Mouse (Mus musculus): ENCODE measurements around the gene Ski.
A peak's percentile ranks its signal among the peaks of the same experiment; 100 is the strongest.

The Ski gene

DNA sequence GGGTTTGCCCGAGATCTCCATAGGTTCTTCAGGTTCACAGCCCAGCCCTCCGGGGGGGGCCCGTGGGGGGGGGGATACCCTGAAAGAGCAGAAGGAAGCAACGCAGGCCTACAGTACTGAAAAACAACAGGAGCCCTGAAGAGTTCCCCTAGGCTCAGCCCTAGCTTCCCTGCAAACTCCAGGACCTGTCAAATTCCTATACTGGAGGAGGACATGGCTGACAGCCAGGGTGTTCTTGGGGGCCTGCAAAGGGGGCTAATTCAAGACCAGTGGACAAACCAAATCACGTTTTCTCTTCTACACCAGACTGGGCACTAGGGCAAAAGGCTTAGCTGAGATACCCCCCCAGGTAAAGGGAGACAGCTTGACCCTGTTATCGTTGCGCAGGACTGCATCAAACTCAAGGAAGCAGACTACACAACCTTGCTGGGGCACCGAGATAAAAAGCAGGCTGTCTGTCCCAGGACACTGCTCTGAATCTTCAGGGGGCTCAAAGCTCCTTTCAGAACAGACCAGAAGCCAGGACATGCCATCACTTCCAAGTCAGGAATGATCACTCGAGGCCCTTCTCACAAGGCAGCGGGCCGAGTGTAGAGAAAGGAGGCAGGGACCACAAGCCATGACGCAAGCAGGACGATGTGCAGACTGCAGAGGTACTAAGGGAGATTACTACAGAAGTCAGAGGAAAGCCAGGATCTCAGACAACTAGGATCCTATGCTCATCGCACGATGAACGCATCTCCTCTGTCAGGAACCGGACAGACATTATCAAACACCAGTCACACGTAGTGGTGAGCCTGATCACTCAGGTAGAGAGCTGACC, 37.9 kb downstream of the Ski start:
- no peak for DNase-seq (ENCODE audit: extremely low read depth, insufficient read length, low spot score)

DNA sequence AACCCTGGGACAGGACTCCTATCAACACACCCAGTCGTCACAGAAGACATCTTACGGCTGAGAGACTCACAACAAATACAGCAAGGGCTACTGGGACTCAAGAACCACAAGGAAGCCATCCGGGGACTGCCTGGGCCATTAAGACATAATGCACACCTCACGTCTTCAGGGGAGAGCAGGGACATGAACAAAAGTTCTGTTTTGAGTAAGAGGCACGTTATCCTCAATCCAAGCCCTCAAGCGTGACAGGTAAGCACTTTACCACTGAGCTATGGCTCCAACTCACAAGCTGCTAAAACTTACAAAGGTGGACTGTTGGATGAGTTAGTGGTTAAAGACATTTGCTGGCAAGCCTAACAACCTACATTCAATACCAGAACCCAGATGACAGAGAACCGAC, 39.2 kb downstream of the Ski start:
- no peak for DNase-seq (ENCODE audit: extremely low read depth, insufficient read length, low spot score)

DNA sequence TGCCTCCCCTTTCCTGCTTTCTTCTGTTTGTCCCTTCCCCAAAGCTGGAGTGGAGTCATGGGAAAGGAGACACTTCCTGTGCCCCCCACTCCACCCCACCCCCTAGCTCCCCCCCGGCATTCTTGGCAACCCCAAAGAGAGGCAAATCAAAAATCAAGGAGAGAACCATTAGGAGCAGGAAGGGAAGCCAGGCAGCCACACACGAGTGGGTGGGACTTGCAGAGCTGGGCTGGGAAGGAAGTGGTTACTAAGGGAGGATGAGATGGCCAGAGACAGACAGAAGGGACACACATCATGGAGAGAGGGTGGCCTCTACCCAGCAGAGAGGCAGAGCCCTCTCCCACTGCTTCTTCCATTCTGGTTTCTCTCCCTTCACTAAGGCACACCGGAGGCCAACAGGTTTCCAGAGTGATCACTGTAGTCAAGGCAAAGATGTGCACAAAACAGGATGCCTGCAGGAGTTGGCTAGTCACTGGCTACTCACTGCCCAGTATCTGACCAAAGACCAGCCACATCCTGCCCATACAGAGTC, 43.3 kb downstream of the Ski start:
- peak; percentile 37 for DNase-seq (ENCODE audit: extremely low read depth, insufficient read length, low spot score)

DNA sequence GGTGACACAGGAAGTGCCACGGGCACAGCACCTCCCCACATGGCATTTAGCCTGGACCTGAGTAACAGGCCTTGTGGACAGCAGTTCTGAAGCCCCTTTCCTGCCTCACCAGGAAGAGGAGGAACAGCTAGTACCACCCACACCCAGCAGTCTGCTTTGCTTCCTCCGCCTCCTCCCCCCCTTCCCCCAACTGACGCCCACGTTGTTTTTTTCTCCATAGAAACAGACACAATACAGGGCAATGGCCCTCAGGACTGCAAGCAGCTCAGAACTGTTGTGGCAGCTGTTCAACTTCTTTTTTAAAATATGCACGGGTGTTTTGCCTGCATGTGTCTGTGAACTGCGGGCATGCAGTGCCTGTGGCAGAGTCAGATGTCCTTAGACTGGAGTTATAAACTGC, 44.1 kb downstream of the Ski start:
- no peak for DNase-seq (ENCODE audit: extremely low read depth, insufficient read length, low spot score)

DNA sequence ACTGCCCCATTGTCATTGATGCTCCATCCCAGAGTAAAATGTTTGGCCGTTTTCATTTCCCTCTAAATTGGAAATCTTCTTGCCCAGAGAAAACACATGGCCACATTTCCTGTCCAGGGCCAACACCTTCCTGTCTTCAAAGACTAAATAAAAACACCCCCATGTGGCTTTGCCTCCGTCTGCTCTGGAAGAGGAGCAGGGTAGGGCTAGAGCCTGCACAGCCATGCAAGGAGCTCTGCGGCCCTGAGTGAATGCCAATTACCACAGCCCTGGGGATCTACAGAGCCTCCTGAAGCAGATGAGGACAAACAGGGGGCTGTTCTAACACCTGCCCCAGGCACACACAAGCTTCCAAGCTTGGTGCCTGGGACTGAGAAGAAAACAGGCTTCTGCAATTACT, 46.2 kb downstream of the Ski start:
- DNase-seq (ENCODE audit: extremely low read depth, insufficient read length, low spot score), result no peak

DNA sequence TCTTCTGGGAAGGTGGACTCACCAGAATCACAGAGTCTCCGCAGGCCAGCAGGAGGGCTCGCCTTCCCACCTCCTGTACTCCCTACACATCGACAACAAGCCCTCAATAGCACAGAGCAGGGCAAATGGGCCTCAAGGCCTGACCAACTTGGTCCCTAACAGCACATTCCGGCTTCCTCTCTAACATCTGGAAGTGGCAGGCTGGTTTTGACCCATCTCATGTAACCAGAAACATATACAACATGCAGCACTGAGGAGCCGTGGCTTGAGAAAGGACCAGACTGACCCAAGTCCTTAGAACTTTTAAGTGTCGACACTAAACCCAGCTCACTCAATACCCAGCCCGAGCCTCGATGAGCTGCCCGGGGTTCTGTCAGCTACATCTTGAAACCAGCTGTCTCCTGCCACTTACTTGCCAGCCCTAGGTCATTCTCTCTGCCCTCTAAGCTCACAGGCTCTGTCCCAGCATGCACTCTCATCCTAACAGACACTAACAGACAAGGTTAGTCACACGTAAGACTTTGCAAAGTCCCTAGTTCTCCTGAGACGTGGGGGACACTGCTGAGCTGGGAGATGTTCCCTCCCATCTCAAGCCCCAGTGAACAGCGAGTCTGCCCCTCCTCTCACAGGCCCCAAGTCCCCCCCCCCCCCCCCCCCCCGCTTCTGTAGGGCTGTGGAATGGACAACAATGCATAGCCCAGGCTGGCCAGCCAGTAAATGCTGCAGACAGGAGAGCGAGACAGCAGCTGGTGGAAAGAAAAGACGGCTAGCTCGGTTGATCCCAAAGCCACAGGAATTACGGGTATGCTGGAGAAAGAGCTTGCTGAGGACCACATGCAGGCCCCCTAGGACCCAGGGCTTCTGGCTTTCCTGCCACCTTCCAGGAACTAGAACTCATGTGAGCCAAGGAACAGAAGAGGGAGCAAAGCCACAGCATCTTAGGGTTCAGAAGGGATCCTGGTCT, 48.3 kb downstream of the Ski start:
- peak; percentile 67 for DNase-seq (ENCODE audit: extremely low read depth, insufficient read length, low spot score)

DNA sequence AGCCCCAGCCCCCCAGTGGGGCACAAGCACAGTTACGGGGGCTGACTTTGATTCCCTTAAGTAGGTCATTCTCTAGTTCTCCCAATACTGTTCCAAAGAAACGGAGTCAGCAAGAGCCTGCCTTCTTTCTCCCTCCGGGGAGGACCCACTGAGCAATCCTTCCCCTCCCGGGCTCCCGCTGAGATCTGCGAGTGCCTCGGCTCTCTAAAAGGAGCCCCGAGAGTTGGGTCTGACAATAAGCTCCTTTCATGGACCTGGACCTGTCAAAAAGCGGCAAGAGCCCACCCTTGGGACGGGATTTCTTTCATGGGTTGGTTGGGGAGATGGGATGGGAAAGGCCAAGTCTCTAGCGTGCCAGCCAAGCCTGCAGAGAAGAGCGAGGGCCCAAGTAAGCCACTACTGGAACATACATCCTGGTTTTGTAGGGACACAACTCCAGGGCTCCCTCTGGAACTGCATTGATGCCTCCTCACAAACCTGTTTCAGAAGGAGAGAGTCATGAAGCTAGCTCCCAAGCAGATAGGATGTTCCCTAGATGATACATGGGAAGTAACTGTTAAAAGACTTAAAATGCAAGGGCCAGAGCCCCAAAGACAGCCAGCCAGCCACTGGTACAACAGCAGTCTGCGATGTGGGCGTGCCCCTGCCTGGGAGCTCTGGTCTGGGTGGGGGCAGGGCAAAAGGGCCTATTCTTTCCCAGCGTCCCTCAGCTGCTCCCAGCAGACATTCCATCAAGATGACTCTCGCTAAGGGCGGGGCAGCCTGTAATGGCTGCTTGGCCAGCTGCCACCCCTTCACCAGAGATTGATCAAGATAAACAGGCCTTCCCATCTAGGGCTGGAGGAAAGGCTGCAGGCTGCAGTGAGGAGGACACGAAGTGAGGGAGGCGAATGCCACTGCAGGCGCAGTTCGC, 49.2 kb downstream of the Ski start:
- peak; percentile 87 for DNase-seq (ENCODE audit: extremely low read depth, insufficient read length, low spot score)

DNA sequence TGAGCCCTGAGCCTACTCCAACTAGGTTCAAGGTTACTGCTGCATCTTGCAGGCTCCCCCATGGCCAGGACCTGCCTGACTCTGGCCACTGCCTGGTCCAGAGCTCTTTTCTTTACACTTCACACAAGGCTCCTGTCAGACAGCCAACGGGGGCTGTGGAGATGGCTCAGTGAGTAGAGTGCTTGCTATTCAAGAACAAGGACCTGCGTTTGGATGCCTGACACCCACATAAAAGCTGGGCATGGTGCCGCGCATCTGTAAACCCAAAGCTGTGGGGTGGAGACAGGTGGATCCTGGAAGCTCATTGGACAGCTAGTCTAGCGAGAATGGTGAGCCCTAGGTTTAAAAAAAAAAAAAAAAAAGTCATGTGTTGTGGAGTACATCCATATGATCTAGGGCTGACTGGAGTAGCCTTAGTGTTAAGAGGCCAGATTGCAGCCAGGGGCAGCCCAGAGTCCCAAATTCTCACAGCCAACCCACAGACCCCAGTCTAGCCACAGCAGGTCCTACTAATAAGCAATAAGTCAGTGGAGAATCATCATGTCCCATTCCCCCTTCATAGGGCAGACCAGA, 50.3 kb downstream of the Ski start:
- no peak for DNase-seq (ENCODE audit: extremely low read depth, insufficient read length, low spot score)

DNA sequence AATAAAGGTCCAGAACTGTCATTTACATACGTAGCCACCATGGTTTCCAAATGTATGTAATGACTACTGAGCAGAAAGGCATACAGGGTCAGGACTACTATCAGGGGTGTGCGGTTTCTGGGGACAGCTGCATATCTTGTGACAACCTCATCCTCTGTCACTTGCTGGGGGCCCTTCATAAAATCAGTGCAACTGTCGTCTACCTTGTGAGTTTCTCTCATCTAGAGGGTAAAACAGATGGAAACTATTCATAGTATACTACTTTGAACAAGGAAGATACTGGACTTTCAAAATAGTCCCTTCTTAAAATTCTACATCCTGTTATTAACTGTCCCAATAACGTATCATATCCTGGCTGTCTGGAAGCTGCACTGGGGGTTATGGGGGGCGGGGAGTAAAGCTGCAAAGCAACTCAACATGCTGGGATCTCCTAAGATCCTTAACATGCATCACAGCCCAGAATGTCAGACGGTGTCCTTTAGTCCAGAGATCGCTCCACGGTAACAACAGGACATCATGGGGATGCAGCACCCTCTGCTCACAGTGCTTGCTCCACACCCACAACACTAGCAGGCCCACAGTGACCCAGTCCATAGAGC, 51.7 kb downstream of the Ski start:
- no peak for DNase-seq (ENCODE audit: extremely low read depth, insufficient read length, low spot score)

DNA sequence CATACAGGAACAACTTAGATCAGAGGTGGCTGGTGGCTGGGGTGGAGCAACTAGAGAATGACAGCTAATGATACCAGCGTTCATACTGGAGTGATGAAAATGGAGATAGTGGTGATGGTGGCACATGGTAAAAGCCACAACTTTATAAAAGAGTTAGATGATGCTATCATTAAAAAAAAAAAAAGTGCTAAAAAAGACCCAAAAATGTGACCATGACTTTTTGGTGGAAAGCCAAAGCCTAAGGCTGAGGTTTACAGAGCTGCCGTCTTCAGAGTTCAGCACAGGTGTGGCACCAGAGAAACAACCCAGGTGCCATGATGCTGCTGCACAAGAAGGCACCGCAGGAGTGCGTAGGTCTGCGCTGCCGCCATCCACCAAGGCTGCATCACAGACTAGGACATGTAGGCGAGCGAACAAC, 53.5 kb downstream of the Ski start:
- no peak for DNase-seq (ENCODE audit: extremely low read depth, insufficient read length, low spot score)

DNA sequence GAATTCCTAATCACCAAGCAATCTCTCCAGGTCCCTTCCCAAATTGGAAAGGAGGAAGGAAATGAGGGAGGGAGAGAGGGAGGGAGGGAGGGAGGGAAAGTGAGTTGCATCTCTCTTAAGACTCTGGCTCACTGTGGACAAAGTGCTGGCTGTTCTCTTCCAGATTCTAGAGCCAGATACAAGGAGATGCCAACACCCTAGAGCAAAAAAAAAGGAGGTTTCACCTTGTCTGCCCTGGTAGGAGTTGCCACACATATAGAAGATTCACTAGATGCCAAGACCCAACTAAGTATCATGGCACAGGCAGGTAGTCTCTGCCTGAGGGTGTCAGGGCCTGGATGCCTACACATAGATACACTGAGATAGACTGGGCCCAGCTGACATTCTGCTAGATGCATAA, 56.5 kb downstream of the Ski start:
- no peak for DNase-seq (ENCODE audit: extremely low read depth, insufficient read length, low spot score)

DNA sequence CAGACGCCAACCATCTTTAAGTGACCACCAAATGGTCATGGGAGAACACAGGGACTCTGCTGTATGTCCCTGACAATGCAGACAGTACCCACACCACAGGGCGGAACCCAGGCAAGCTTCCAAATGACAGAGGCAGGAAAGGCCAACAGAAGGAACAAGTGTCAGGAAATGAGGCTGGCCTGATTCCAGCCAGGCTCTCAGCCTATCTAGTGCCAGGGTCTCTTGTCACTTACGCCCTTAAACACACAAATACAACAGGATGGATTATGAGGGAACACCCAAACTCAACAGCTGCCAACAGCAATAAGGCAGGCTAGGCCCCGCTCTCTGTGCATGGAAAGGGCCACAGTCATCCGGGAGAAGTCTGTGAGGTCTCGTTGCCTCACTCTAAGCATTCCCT, 57.8 kb downstream of the Ski start:
- no peak for DNase-seq (ENCODE audit: extremely low read depth, insufficient read length, low spot score)

DNA sequence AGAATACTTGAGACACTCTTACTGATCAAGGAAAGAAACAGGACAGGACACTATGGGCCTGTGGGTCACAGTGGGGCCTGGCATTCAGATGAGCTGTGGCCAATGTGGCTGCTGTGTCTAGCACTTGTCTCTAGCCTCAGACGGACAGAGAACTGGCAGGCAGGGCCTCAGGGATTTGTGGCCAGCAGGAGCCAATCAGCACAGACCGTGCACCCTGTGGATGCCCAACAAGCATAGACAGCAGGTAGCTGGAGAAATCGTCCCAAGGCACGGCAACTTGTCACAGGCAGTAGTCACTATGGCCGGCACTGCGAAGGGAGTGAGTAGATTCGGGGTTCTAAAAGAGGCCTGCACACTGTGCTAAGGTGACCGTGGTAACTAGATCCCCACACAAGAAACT, 58.7 kb downstream of the Ski start:
- DNase-seq (ENCODE audit: extremely low read depth, insufficient read length, low spot score), result no peak

DNA sequence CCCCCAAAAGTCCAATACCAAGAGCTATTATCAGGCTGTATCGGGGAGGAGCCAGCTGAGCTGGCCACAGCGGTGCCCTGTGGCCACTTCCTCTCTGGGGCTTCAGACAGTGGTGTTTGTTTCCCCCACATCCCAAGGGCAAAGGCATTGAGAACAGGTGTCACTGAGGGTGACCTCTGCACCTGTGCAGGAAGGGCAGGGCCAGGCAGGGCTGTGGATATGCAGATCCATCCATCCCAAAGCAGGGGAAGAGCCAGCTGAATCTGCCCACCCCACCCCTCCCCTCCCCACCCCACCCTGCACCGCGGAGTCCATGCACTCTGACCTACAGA, 59.1 kb downstream of the Ski start:
- DNase-seq (ENCODE audit: extremely low read depth, insufficient read length, low spot score), result no peak

DNA sequence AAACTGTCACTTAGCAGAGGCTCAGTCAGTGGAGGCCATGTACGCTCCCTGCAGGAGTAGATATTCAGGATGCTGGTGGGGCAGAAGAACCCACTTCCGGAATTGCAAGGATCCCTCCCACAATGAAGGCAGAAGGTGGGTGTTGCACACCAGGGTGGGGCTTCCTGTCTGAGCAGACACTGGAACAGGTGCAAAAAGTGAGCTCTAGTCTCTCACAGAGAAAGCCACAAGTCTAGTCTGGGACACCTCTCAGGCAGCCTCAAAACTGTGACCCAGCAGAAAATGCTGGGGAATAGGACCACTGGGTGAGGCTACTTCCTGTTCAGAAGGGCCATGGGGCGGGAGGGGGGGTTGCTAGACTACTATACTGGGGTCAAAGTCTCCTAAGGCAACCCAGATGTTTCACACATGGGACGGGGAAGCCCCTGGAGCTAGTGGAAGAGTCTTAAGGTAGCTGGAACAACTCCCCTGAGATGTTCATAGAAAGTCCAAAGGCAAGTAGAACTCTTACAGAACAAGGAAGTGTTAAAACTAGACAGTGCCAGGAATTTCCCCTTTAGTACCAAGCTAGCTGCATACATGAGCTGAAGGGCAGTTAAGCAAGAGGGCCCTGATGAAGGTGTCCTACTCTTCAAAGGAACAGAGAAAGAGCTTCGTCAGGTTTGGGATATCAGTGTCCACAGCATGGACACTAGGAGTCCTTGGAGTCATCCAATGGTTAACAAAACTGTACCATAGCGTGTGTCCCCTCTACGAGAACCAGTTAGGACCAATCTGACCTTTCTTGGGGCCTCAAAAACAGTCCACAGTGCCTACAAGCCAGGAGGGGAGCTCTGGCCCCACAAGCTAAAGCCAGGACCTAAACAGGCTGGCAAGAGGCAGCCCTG, 59.7 kb downstream of the Ski start:
- DNase-seq (ENCODE audit: extremely low read depth, insufficient read length, low spot score), result no peak

DNA sequence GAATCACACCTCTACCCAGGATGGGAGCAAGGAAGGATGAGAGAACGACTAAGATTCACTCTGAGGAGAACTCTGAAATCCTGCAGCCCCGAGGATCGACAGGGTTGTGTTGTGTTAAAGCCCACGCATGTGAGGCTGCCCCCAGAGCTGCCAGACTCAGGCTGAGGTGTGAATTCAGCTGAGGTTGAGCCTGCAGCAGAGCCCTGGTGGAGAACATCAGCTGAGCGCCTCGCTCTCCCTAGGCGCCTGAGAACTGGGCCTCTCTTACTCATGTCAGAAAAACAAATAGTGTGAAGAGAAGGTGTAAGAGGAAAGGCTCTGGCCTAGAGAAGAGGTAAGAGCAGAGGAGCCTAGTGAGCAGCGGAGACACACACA, 63.9 kb downstream of the Ski start:
- DNase-seq (ENCODE audit: extremely low read depth, insufficient read length, low spot score), result no peak

DNA sequence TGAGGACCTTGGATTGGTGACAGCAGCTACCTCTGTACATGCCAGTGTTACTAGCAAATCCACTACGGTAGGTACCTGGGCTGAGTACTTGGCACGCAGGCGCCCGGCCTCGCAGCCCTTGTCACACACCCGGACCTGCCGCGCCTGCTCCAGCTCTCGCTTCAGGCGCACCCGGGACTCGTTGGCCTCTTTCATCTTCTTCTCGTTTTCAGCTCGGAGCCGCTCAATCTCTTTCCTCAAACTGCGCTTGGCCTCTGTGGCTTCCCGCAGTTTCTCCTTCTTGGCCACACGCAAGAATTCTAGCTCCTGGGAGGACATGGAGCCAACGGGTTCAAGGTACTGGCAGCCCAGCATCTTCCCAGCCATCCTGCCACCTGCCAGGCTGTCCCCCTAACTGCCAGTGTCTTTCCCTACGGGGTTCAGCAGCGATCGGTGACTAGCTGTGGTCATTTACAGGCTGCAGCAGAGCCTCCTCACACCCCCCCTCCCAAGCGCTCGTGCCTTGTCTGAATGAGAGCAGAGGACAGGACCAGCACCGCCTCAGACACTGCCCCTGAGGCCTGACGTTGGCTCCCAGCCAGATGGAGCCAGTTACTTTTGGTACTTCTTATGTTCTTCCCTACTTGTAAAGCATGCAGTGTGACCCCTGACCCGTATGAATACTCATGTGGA, 64.4 kb downstream of the Ski start:
- no peak for DNase-seq (ENCODE audit: extremely low read depth, insufficient read length, low spot score)

DNA sequence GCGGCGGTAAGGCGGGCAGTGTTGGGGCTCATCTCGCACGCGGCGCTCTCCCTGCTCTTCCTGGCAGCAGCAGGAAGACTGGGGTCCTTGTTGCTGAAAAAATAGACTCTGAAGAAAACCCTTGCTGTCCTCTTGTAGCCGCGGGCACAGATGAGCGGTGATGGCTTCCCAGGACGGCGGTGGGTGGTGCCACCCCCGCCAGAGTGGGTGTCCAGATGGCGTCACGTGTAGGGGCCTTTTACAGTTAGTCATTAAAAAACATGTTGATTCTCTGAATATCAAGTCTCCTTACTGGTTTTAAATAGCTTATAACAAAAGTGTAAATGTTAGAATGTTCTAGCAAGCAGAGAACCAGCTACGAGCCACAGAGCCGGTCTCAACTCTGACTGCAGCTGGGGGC, 65.7 kb downstream of the Ski start:
- no peak for DNase-seq (ENCODE audit: extremely low read depth, insufficient read length, low spot score)

Data from 3134 (cell line).